Mouse (Mus musculus) liver, adult 2 months (tissue): ENCODE data around the gene 1700017D01Rik. TPM values are rescaled to one million over a fixed set of nuclear protein-coding genes. Genes with fewer than 3 reads are reported as not detected.
A peak's percentile ranks its signal among the peaks of the same experiment; 100 is the strongest.
"Not testable (repeated sequence)": the region's sequence is repeated elsewhere in the genome, so short reads cannot be mapped to it uniquely, and the experiment has no call there.

ENCODE experiments used
- DNase-seq: peaks from one replicate; pipeline ENCODE4 v3.0.0-alpha.2; 2011; ENCODE audit warnings: low read depth, low spot score; ENCODE audit errors: extremely low read depth
- H3K27ac ChIP-seq: fragments of 200-500 bp; replicated peaks from 2 replicates; pipeline ENCODE4 v1.5.1; 2012; ENCODE audit warnings: low read depth, mild to moderate bottlenecking, control low read depth, inconsistent platforms, low read length; ENCODE audit not compliant: insufficient read depth
- H3K27me3 ChIP-seq: fragments of 200-500 bp; 2 replicates; pipeline ENCODE4 v1.6.1; 2012; ENCODE audit warnings: mild to moderate bottlenecking, moderate library complexity, low read length, inconsistent platforms; ENCODE audit not compliant: control insufficient read depth, insufficient read depth
- H3K36me3 ChIP-seq: fragments of 200-500 bp; 2 replicates; pipeline ENCODE4 v1.6.1; 2012; ENCODE audit warnings: low read length, inconsistent platforms; ENCODE audit not compliant: control insufficient read depth, insufficient read depth
- H3K4me1 ChIP-seq: fragments of 200-500 bp; 2 replicates; pipeline ENCODE4 v1.6.1; 2011; ENCODE audit warnings: low read length; ENCODE audit not compliant: control insufficient read depth, insufficient read depth
- H3K4me3 ChIP-seq: fragments of 200-500 bp; 2 replicates; pipeline ENCODE4 v1.5.1; 2011; ENCODE audit warnings: low read depth, mild to moderate bottlenecking, control low read depth, low read length, moderate library complexity; ENCODE audit not compliant: insufficient read depth
- H3K79me2 ChIP-seq: fragments of 200-500 bp; 2 replicates; pipeline ENCODE4 v1.6.1; 2012; ENCODE audit warnings: inconsistent platforms, mild to moderate bottlenecking, low read length, moderate library complexity; ENCODE audit not compliant: control insufficient read depth, insufficient read depth
- H3K9ac ChIP-seq: fragments of 200-500 bp; 2 replicates; pipeline ENCODE4 v1.6.1; 2012; ENCODE audit warnings: low read depth, mild to moderate bottlenecking, control low read depth, inconsistent platforms, low read length
- CTCF ChIP-seq: fragments of 200-500 bp; IDR thresholded peaks from 2 replicates; pipeline ENCODE4 v1.5.1; 2011; ENCODE audit warnings: low read depth, low read length, control low read depth
- POLR2A ChIP-seq: fragments of 200-500 bp; IDR thresholded peaks from 2 replicates; pipeline ENCODE4 v1.6.1; 2011; ENCODE audit warnings: low read length, control low read depth; ENCODE audit not compliant: insufficient read depth; ENCODE audit errors: extremely low read depth
- WGBS: fragments of 180-500 bp; shearing (Covaris S2); methylation state at CpG from one replicate; pipeline ENCODE4 v1.1.7; 2018; 5-methylcytosine and 5-hydroxymethylcytosine counted together
- polyA plus RNA-seq: library from polyadenylated mRNA; depleted of rRNA; stranded (reverse); fragments of >200 nt; gene quantifications from 2 replicates; pipeline ENCODE4 v1.2.3, GENCODE M21; 2012
- total RNA-seq: library from RNA; depleted of rRNA; stranded (reverse); fragments of >200 nt; gene quantifications from 2 replicates; pipeline ENCODE4 v1.2.3, GENCODE M21; 2014

The 1700017D01Rik gene
- total and polyA plus RNA-seq, 2 experiments = not detected

DNA sequence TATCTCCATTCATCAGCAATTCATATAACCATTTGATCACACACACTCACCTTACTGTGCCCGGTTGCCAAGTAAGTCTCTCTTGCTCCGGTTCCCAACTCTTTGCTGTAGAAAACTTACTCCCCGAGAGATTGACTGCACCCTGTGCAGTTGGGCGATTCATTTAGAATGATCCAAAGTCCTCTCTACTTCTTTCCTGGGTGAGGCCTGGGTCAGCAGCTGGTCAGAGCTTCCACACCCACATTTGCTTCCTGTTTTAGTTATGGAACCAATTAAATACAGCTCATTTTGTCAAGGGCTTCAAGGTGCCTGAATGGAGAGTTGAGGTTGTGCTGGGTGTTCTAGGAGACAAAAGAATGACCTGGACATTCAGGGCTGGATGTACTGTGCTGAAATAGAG is 49.7 kb downstream of the 1700017D01Rik start, which contains the start of gene Ms4a8a:
TSS of gene Ms4a8a (minus strand) at position 169 of the 400 bp plus-strand sequence.
- H3K27ac ChIP-seq = no peak within 1 kb of the TSS
- TF ChIP-seq CTCF (no peak), POLR2A (no peak)
- 79% methylated on average over 4 of the region's 4 CpGs for WGBS
- H3K4me3 ChIP-seq = no peak within 1 kb of the TSS
- H3K36me3 ChIP-seq = no peaks in the 10 kb centered on the region
- H3K79me2 ChIP-seq = no peaks in the 10 kb centered on the region
- no peaks in the 10 kb centered on the region for H3K27me3 ChIP-seq
- no peaks in the 10 kb centered on the region for H3K4me1 ChIP-seq
- no peak for DNase-seq
- H3K9ac ChIP-seq = no peak within 1 kb of the TSS

DNA sequence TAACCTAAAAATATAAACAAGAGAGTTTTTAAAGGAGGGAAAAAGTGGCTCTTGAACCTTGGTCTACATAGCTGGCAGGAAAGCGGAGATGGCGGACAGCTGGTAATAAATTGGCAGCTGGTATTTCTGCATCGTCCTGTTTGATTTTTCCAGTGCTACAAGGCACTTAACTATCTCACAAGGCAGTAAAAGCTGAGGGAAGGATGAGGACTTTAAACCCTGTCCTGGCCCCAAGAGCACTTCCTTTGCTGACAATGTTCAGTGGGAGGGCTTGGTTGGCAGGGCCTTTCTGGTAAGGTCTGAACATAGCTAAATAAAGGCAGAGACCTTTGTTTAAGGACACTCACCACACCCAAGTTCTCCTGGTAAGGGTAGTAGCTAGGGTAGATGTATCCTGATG is 60.3 kb downstream of the 1700017D01Rik start:
- H3K27me3 ChIP-seq = no peaks in the 10 kb centered on the region
- no peaks in the 10 kb centered on the region for H3K4me1 ChIP-seq
- no peaks in the 10 kb centered on the region for H3K36me3 ChIP-seq
- WGBS = 89% methylated on average over 3 of the region's 3 CpGs
- H3K4me3 ChIP-seq = no peak overlapping the region
- H3K9ac ChIP-seq = no peak overlapping the region
- no peak for TF ChIP-seq POLR2A
- no peak for TF ChIP-seq CTCF
- no peak overlapping the region for H3K27ac ChIP-seq
- no peak for DNase-seq
- no peaks in the 10 kb centered on the region for H3K79me2 ChIP-seq

DNA sequence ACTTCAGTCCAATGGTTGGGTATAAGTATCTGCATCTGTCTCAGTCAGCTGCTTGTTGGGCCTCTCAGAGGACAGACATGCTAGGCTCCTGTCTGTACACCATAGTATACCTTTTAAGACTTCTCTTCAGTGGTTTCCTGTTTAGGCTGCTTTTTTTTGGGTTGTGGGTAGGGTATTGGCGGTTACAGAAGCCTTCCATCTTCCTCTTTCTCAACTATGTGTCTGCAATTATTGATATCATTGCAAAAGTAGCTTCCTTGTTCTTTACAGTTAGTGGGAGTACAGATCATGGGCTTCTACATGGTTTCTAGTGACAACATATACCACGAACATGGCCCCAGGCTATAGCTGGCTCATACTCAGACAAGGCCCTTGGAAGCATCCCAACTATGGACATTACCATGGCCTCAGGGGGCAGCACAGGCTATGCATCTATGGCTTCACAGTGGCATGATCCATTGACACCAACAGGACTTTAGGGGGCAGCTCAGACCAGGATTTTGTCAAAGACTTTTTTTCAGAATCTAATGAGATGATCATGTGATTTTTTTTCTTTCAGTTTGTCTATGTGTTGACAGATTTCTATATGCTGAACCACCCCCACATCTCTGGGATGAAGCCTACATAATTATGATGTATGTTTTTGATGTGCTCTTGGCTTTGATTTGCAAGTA is 65.3 kb downstream of the 1700017D01Rik start:
- H3K36me3 ChIP-seq = no peaks in the 10 kb centered on the region
- H3K4me1 ChIP-seq = no peaks in the 10 kb centered on the region
- H3K9ac ChIP-seq = no peak overlapping the region
- H3K4me3 ChIP-seq = no peak overlapping the region
- TF ChIP-seq CTCF (no peak), POLR2A (no peak)
- H3K27ac ChIP-seq = peak overlapping the region; percentile 23; the same call in 1 of the 2 replicates
- H3K79me2 ChIP-seq = no peaks in the 10 kb centered on the region
- no peaks in the 10 kb centered on the region for H3K27me3 ChIP-seq
- no peak for DNase-seq
- 78% methylated on average over 2 of the region's 2 CpGs for WGBS

DNA sequence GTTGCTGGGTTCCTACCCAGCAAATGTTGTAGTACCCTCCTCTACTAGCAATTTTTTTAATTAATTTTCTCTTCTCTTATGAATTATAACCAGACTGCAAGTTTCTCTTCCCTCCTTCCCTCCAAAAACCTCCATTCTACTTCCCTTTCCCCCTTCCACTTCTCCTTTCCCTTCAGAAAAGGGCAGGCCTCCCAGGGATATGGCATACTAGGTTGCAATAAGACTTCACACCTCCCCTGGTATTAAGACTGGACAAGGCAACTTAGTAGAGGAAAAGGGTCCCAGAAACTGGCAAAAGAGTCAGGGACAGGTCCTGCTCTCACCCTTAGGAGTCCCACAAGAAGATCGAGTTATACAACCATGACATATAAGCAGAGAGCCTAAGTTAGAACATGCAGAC is 69.8 kb downstream of the 1700017D01Rik start:
- Histone ChIP-seq H3K36me3 (no peaks in the 10 kb centered on the region), H3K4me1 (no peaks in the 10 kb centered on the region), H3K79me2 (no peaks in the 10 kb centered on the region), H3K27ac (no peak overlapping the region), H3K4me3 (no peak overlapping the region), H3K27me3 (no peaks in the 10 kb centered on the region), H3K9ac (no peak overlapping the region)
- TF ChIP-seq CTCF (no peak), POLR2A (no peak)
- DNase-seq = no peak
- 87% methylated on average over 1 of the region's 1 CpGs for WGBS

DNA sequence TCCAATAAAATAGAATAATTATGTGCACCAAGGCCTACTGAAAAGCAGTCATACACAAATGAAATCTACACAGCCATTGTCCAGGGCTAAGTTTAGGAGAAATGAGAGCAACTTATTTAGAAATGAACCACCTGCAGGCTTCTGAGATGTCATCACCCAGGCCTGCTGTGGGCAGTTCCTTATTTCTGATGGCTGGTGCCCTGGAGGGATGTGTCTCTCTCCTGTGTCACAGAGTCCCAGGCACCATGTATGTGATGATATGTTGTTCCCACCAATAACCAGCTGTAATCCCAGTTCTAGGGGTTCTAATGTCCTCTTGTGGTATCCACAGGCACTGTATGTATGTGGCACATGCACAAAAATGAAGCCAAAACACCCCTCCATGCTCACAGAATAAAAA is 70.7 kb downstream of the 1700017D01Rik start:
- Histone ChIP-seq H3K9ac (no peak overlapping the region), H3K27ac (no peak overlapping the region), H3K79me2 (no peaks in the 10 kb centered on the region), H3K4me1 (no peaks in the 10 kb centered on the region), H3K4me3 (no peak overlapping the region), H3K27me3 (no peaks in the 10 kb centered on the region), H3K36me3 (no peaks in the 10 kb centered on the region)
- TF ChIP-seq POLR2A (no peak), CTCF (no peak)
- DNase-seq = no peak

DNA sequence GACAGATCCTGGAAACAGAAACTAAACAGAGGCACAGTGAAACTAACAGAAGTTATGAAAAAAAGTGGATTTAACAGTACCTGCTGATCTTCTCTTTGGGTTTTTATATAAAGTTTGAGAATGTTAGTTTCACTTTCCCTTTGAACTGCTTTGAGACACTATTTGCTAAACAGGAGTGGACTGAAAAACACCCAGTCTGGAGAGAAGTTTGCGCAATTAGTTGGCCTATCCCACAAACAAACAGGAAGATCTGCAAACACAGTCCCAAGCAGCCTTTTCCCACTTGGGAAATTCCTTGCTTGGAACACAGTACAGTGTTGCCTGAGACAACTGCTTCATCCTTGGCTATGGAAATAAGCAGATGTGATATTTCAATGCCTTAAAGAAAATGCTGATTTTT is 75.0 kb downstream of the 1700017D01Rik start:
- H3K4me3 ChIP-seq = peak overlapping the region; percentile 43; the same call in 1 of the 2 replicates
- H3K9ac ChIP-seq, H3K79me2 ChIP-seq, H3K27me3 ChIP-seq, H3K36me3 ChIP-seq: not testable (repeated sequence)
- WGBS = 2% methylated on average over 1 of the region's 1 CpGs
- H3K27ac ChIP-seq = peak overlapping the region; percentile 16; the same call in 1 of the 2 replicates
- DNase-seq = peak; percentile 98
- H3K4me1 ChIP-seq = peaks cover 20% of the 10 kb centered on the region
